Mouse (Mus musculus) ES-Bruce4 (cell line): ENCODE results near the gene Frem2.

Experiments used
- CTCF ChIP-seq: IDR thresholded peaks from one replicate; pipeline ENCODE4 v1.8.1; 2011; ENCODE audit warnings: low read depth, low read length
- EP300 ChIP-seq: IDR thresholded peaks from 2 replicates; pipeline ENCODE4 v1.6.1; 2011; ENCODE audit warnings: low read depth, low read length; ENCODE audit not compliant: insufficient read depth
- POLR2A ChIP-seq: IDR thresholded peaks from one replicate; pipeline ENCODE4 v1.8.1; 2011; ENCODE audit warnings: low read length; ENCODE audit not compliant: insufficient read depth

- TF ChIP-seq EP300 (no peak), CTCF (no peak), POLR2A (no peak)
These were observed 1.8 kb downstream of the Frem2 start for GRCm38 (mm10) chr3:53655343-53655742.
